Mouse (Mus musculus) neutrophil, adult 5-6 weeks (primary cell): ENCODE measurements around the gene Pdia2. TPM values are rescaled to one million over a fixed set of nuclear protein-coding genes. Genes with fewer than 3 reads are reported as not detected.
"Not testable (repeated sequence)": the region's sequence is repeated elsewhere in the genome, so short reads cannot be mapped to it uniquely, and the experiment has no call there.

Source experiments
- ATAC-seq: fragments of 151-379, 151-347 bp; 2 replicates; pipeline ENCODE4 v1.8.0; 2017; ENCODE audit warnings: mild to moderate bottlenecking, moderate TSS enrichment; ENCODE audit not compliant: insufficient number of reproducible peaks, poor library complexity, low FRiP score, severe bottlenecking; ENCODE audit errors: extremely low read depth
- total RNA-seq: library from RNA; stranded (forward); fragments of 200-1000 nt; gene quantifications from 2 replicates; pipeline ENCODE4 v1.2.3, GENCODE M21; 2017

Pdia2 gene
- total RNA-seq, 1 experiment from 2014 or later = not detected

GRCm38 (mm10) chr17:26203321-26203811 lies 4.5 kb upstream of the Pdia2 start:
- no peak for ATAC-seq

- no peak for ATAC-seq
These were observed 3.9 kb upstream of the Pdia2 start, which contains the start of gene Rgs11 for GRCm38 (mm10) chr17:26202737-26203136. Gene Rgs11, plus strand, starts transcription at chr17:26202951.

DNA sequence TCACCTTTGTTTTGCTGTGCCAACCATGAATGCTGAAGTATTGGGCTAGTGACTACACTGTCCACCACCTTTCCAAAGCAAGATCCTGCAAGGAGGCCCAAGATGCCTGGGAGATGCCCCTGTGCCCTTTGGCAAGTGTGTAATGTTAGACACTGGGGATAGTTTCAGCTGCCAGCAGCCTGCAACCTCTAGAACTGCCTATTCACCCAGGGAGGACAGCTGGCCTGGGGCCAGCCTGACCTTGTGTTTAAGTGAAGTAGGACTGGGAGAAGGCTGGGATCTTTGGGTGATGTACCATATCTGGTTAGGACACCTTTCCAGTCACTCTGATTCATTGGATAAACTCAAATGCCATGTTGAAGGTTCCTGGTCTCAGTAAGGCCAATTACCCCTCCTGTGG lies 3.1 kb upstream of the Pdia2 start:
- no peak for ATAC-seq

- no peak for ATAC-seq
These were observed 2.2 kb upstream of the Pdia2 start for GRCm38 (mm10) chr17:26200831-26201705.

- no peak for ATAC-seq
These were observed 6.3 kb downstream of the Pdia2 start for GRCm38 (mm10) chr17:26192481-26193190.

DNA sequence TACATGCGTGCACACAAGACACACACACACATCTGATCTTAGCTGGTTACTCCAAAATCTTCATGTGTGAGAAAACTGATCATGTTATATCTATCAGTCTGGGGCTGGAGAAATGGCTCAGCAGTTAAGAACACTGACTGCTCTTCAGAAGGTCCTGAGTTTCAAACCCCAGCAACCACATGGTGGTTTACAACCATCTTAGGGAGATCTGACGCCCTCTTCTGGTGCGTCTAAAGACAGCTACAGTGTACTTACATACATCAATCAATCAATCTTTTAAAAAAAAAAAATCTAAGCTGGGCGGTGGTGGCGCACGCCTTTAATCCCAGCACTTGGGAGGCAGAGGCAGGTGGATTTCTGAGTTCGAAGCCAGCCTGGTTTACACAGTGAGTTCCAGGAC lies 7.4 kb downstream of the Pdia2 start:
- not testable (repeated sequence) for ATAC-seq

GRCm38 (mm10) chr17:26188091-26188805 lies 10.6 kb downstream of the Pdia2 start:
- ATAC-seq = no peak

- no peak for ATAC-seq
These were observed 11.3 kb downstream of the Pdia2 start for GRCm38 (mm10) chr17:26187592-26187991.

- ATAC-seq = no peak
These were observed 17.7 kb downstream of the Pdia2 start for GRCm38 (mm10) chr17:26181179-26181578.

DNA sequence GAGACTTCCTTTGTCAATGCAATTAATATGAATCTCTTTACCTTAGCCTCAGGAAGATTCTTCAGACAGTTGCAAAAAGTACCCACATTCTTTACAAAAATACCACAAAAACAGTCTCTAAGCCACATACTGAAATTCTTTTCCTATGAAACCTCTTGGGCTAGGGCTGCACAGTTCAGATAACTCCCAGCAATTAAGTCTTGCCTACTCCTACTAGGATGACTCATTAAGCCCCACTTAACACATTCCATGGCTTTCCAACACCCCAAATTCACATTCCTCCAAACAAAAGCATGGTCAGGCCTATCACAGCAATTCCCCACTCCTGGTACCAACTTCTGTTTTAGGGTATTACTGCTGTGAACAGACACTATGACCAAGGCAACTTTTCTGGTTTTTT lies 20.3 kb downstream of the Pdia2 start:
- no peak for ATAC-seq

DNA sequence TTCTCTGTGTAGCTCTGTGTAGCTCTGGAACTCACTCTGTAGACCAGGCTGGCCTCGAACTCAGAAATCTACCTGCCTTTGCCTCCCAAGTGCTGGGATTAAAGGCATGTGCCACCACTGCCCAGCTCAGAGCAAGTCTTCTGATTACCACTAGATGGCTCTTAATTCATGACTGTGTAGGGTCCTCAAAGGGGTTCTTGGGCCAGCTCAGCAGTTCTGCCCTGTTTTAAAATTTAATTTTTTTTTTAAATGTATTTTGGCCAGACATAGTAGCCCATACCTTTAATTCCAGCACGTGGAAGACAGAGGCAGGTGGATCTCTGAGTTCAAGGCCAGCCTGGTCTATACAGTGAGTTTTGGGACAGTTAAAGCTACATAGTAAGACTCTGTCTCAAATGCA lies 23.6 kb downstream of the Pdia2 start:
- ATAC-seq = not testable (repeated sequence)

- peak; percentile 94 for ATAC-seq
These were observed 30.8 kb downstream of the Pdia2 start for GRCm38 (mm10) chr17:26168039-26168438.

GRCm38 (mm10) chr17:26162736-26163135 lies 36.2 kb downstream of the Pdia2 start:
- no peak for ATAC-seq

GRCm38 (mm10) chr17:26151886-26152630 lies 46.8 kb downstream of the Pdia2 start:
- no peak for ATAC-seq

- ATAC-seq = no peak
These were observed 49.8 kb downstream of the Pdia2 start for GRCm38 (mm10) chr17:26149056-26149455.
